Mouse (Mus musculus) ovary, adult 2 months (tissue): ENCODE data around the gene Odf3. TPM values are rescaled to one million over a fixed set of nuclear protein-coding genes. Genes with fewer than 3 reads are reported as not detected.

Experiments used
- polyA plus RNA-seq: library from polyadenylated mRNA; depleted of rRNA; stranded (reverse); fragments of >200 nt; gene quantifications from 2 replicates; pipeline ENCODE4 v1.2.3, GENCODE M21; 2012; rRNA removed

Gene Odf3
- polyA plus RNA-seq: 0.28 and 0.41 TPM in 2 replicates

DNA sequence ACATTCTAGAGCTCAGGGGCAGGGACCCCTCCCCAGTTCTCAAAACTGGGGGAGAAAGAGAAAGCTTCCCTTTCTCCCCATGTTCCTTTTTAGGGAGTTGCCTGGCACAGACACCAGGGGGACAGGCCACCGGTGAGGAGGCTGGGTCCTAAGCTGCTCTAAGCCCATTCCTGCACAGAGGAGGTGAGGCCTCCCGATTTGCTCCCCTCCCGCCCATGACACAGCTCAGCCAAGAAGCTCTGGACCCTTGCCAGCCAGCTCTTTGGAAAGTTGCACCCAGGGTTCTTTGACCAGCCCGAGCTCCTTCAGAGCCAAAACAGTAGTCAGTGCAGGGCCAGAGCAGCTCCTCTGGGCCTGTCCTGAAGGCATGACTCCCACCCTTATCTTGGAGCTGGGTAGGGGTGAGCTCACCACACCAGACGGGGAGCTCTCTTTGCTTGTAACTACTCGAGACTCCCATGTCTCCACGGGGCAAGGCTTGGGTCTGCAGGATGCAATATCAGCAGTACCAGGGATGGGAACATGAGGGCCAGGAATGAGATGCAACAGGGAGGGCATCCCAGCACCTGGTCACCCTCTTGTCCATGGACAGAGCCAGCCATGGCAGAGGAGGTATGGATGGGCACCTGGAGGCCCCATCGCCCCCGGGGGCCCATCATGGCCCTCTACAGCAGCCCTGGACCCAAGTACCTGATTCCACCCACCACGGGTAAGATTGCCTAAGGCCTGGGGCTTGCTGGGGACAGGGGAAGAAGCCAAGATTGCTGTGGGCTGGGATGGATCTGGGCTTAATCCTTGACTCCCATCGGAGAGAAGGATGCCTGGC lies at the start of gene Odf3:
Gene Odf3, plus strand, starts transcription at position 51 of the 826 bp plus-strand sequence.

GRCm38 (mm10) chr7:140821653-140822329 lies 25.8 kb upstream of the Odf3 start, which contains the start of gene Zfp941:
Zfp941 (minus strand) TSS chr7:140822178.

GRCm38 (mm10) chr7:140834968-140835757 lies 12.4 kb upstream of the Odf3 start, which contains the start of gene Urah:
Urah (plus strand) TSS chr7:140835018.

DNA sequence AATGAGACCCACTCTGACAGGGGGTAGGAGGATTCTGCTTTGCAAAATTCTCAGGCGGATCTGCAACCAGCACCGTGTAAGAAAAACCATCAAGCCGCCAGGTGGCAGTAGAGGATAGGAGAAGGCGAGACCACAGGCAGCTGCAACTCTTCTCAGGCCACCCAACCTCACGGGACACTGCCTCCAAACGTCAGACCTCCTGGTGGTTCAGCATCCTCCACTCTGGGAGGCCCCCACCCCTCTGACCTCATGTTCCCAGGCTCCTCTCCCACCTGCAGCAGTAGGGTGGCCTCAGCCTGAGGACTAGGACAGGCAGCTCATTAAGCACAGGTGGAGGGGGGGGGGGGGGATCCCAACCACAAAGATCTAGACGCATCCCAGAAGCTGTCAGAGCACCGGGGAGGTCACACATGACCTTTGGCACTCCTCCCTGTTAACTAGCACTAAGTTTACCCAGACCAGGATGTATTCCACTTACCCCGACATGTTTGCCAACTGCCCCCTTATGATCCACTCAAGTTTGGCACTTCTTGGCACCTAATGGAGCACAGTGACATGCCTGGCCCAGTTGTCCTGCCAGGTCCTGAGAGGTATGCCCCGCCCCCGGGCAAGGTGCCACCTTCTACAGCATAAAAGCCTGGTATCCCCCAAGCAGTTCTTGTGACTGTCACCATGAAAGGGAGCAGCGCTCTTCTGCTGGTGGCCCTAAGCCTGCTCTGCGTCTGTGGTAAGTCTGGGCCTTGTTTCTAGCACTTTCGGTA lies 2.5 kb upstream of the Odf3 start, which contains the start of gene Scgb1c1:
Gene Scgb1c1, plus strand, starts transcription at position 643 of the 761 bp plus-strand sequence.

DNA sequence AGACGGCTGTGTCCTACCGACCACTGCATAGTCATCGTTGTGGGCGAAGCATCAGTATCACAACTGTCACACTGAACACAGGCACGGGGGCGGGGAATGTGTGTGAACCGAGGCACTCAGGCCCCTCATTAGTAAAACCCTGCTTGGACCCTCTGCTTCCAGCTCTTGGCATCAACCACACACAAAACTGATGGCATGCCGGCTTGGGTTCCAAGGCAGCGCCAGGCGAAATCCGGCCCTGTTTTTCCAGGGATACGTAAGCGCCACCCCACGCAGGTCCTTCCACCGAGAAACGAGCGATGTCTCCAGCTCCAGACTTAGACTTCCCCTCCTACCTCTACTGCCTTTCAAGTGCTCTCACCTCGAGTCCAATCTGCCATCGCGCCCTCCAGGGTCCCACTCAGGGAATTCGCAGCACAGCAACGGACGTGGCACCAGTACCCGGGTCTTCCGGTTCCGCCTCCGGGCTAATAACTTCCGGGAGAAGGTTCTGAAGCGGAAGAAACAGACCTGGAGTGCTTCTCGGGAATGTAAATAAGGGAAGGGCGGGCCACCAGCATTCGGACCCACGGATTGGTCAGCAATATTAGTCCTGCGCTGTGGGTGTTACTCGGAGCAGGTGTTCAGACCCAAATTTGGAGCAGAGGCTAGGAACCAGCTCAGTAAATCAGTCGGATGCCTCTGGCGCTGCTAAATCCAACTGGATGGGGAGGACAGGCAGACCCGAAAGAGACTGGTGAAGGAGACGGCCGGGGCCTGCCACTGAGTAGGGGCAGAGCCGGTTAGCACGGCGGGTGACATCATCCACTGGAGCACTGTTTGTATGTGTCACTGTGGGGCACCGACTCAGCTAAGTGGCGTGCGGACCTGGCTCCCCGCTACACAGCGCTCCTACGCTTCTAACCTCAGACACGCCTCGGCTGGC lies 8.5 kb downstream of the Odf3 start, which contains the start of gene Gm45785:
Gene Gm45785, minus strand, starts transcription at position 472 of the 925 bp plus-strand sequence.

GRCm38 (mm10) chr7:140856785-140857549 lies 9.4 kb downstream of the Odf3 start, which contains the start of gene Ric8a:
Ric8a (plus strand) TSS chr7:140856957.

DNA sequence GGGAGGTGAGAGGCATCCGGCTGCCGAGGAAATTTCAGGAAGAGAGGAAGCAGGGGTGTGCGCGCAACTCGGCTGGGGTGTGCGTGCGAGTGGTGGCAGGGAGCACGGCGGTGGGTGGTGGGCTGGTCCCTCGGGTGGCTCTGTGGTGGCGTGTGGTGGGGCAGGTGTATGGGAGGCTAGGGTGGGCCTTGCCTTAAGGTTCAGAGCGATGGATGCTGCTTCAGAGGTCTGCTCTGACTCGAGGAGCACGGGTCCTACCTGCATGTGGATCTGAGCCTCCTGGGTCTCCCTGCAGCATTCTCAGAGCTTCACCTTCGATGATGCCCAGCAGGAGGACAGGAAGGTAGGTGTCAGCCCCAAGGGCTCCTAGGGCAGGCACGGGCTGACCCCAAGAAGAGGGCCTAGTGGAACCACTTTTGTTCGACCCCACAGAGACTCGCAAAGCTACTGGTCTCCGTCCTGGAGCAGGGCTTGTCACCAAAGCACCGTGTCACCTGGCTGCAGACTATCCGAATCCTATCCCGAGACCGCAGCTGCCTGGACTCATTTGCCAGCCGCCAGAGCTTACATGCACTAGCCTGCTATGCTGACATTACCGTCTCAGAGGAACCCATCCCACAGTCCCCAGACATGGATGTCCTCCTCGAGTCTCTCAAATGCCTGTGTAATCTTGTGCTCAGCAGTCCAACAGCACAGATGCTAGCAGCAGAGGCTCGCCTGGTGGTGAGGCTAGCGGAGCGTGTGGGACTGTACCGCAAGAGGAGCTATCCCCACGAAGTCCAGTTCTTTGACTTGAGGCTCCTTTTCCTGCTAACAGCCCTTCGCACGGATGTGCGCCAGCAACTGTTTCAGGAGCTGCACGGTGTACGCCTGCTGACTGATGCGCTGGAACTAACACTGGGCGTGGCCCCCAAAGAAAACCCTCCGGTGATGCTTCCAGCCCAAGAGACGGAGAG lies 10.2 kb downstream of the Odf3 start, which contains the start of gene Bet1l:
Gene Bet1l, minus strand, starts transcription at position 28 of the 956 bp plus-strand sequence.

GRCm38 (mm10) chr7:140881696-140882468 lies 34.3 kb downstream of the Odf3 start, which contains the start of the genes Psmd13 and Sirt3:
Psmd13 (plus strand) TSS chr7:140881968.
Sirt3 (minus strand) TSS chr7:140882309.

GRCm38 (mm10) chr7:140900220-140900619 lies 52.6 kb downstream of the Odf3 start, which contains the start of gene Cox8b:
Cox8b (minus strand) TSS chr7:140900446.

Other genes with a start within 250 kb of the Odf3 start
- not detected in 2 replicates for gene Olfr46, start 246.5 kb upstream of the Odf3 start, polyA plus RNA-seq
- not detected in 2 replicates for gene Olfr61, start 218.8 kb upstream of the Odf3 start, polyA plus RNA-seq
- gene Olfr53, start 201.4 kb upstream of the Odf3 start, polyA plus RNA-seq: not detected in 2 replicates
- not detected in 2 replicates for gene Olfr539, start 187.9 kb upstream of the Odf3 start, polyA plus RNA-seq
- not detected in 2 replicates for gene Olfr45, start 165.9 kb upstream of the Odf3 start, polyA plus RNA-seq
- not detected in 2 replicates for gene Olfr541, start 150.5 kb upstream of the Odf3 start, polyA plus RNA-seq
- 8.3 and 9.5 TPM in 2 replicates for gene Cyp2e1, start 84.1 kb upstream of the Odf3 start, polyA plus RNA-seq
- gene Syce1, start 60.0 kb upstream of the Odf3 start, polyA plus RNA-seq: 0.14 and 0.26 TPM in 2 replicates
- 0.12 and 0.23 TPM in 2 replicates for gene Zfp941, start 25.6 kb upstream of the Odf3 start, polyA plus RNA-seq
- 22.0 and 24.3 TPM in 2 replicates for gene Urah, start 12.8 kb upstream of the Odf3 start, polyA plus RNA-seq
- gene Scgb1c1, start 2.3 kb upstream of the Odf3 start, polyA plus RNA-seq: 5.0 and 5.1 TPM in 2 replicates
- not detected in 2 replicates for gene Gm45785, start 8.5 kb downstream of the Odf3 start, polyA plus RNA-seq
- gene Ric8a, start 9.2 kb downstream of the Odf3 start, polyA plus RNA-seq: 136 and 146 TPM in 2 replicates
- gene Bet1l, start 9.8 kb downstream of the Odf3 start, polyA plus RNA-seq: 27.1 and 32.9 TPM in 2 replicates
- 62.6 and 66.1 TPM in 2 replicates for gene Psmd13, start 34.2 kb downstream of the Odf3 start, polyA plus RNA-seq
- 31.6 and 44.1 TPM in 2 replicates for gene Sirt3, start 34.5 kb downstream of the Odf3 start, polyA plus RNA-seq
- 4.1 and 5.5 TPM in 2 replicates for gene Cox8b, start 52.6 kb downstream of the Odf3 start, polyA plus RNA-seq
- 1.4 and 1.6 TPM in 2 replicates for gene Nlrp6, start 73.1 kb downstream of the Odf3 start, polyA plus RNA-seq
- 61.1 and 72.6 TPM in 2 replicates for gene Pgghg, start 93.6 kb downstream of the Odf3 start, polyA plus RNA-seq
- 2.4 and 4.1 TPM in 2 replicates for gene Ifitm5, start 102.5 kb downstream of the Odf3 start, polyA plus RNA-seq
- gene Gm45717, start 108.1 kb downstream of the Odf3 start, polyA plus RNA-seq: 0.60 TPM in 1 of 2 replicates, not detected in the other
- 1,395 and 2,043 TPM in 2 replicates for gene Ifitm2, start 108.2 kb downstream of the Odf3 start, polyA plus RNA-seq
- gene Ifitm1, start 119.4 kb downstream of the Odf3 start, polyA plus RNA-seq: 658 and 1,418 TPM in 2 replicates
- 378 and 768 TPM in 2 replicates for gene Ifitm3, start 163.0 kb downstream of the Odf3 start, polyA plus RNA-seq
- 5.8 and 9.8 TPM in 2 replicates for gene Ifitm6, start 170.1 kb downstream of the Odf3 start, polyA plus RNA-seq
- not detected in 2 replicates for gene Gm17387, start 181.3 kb downstream of the Odf3 start, polyA plus RNA-seq
- 3.2 and 3.5 TPM in 2 replicates for gene B4galnt4, start 213.3 kb downstream of the Odf3 start, polyA plus RNA-seq
- gene Pkp3, start 230.4 kb downstream of the Odf3 start, polyA plus RNA-seq: 13.5 and 14.9 TPM in 2 replicates